Mouse (Mus musculus) heart, embryonic 13.5 days (tissue): ENCODE measurements around the gene Bcl10. TPM values are rescaled to one million over a fixed set of nuclear protein-coding genes. Genes with fewer than 3 reads are reported as not detected.
A peak's percentile ranks its signal among the peaks of the same experiment; 100 is the strongest.

Source experiments
- ATAC-seq: fragments of 200-750 bp; cut with Nextera tagmentation; 2 replicates; pipeline ENCODE4 v1.8.0; 2017; ENCODE audit warnings: moderate TSS enrichment; ENCODE audit not compliant: insufficient number of reproducible peaks, low FRiP score, low TSS enrichment; ENCODE audit errors: extremely low read depth
- H3K27ac ChIP-seq: fragments of 300-500 bp; sonication (generic); replicated peaks from 2 replicates; pipeline ENCODE4 v1.5.1; 2015; ENCODE audit warnings: moderate library complexity, mild to moderate bottlenecking, inconsistent platforms
- H3K27me3 ChIP-seq: fragments of 300-500 bp; sonication (generic); replicated peaks from 2 replicates; pipeline ENCODE4 v1.6.1; 2015; ENCODE audit warnings: mild to moderate bottlenecking, inconsistent platforms
- H3K36me3 ChIP-seq: fragments of 300-500 bp; sonication (generic); 2 replicates; pipeline ENCODE4 v1.6.1; 2015; ENCODE audit warnings: mild to moderate bottlenecking, inconsistent platforms
- H3K4me1 ChIP-seq: fragments of 300-500 bp; sonication (generic); 2 replicates; pipeline ENCODE4 v1.6.1; 2015; ENCODE audit warnings: inconsistent platforms
- H3K4me2 ChIP-seq: fragments of 300-500 bp; sonication (generic); 2 replicates; pipeline ENCODE4 v1.6.1; 2015; ENCODE audit warnings: inconsistent platforms, mild to moderate bottlenecking, moderate library complexity
- H3K4me3 ChIP-seq: fragments of 300-500 bp; sonication (generic); 2 replicates; pipeline ENCODE4 v1.5.1; 2015; ENCODE audit warnings: moderate library complexity, mild to moderate bottlenecking, inconsistent platforms
- H3K9ac ChIP-seq: fragments of 300-500 bp; sonication (generic); 2 replicates; pipeline ENCODE4 v1.6.1; 2015; ENCODE audit warnings: inconsistent platforms, mild to moderate bottlenecking, moderate library complexity
- H3K9me3 ChIP-seq: fragments of 300-500 bp; sonication (generic); 2 replicates; pipeline ENCODE4 v1.6.1; 2016; ENCODE audit warnings: inconsistent platforms
- WGBS: fragments of 180-500 bp; shearing (Covaris S2); methylation state at CpG from one replicate; pipeline ENCODE4 v1.1.7; 2015; ENCODE audit warnings: mixed read lengths; 5-methylcytosine and 5-hydroxymethylcytosine counted together
- polyA plus RNA-seq: library from polyadenylated mRNA; unstranded; fragments of >200 nt; fragmentation: Nextera tagmentation; extraction: Ambion mirVana; gene quantifications from 2 replicates; pipeline ENCODE4 v1.2.1, GENCODE M21; 2015

Gene Bcl10
- polyA plus RNA-seq, 1 experiment from 2014 or later, result 36.0 TPM

GRCm38 (mm10) chr3:145971501-145971900 is 48.9 kb downstream of the Bcl10 start:
- no peak overlapping the region for H3K4me2 ChIP-seq
- no peaks in the 10 kb centered on the region for H3K27me3 ChIP-seq
- WGBS, result 66% methylated on average over 10 of the region's 10 CpGs
- no peak overlapping the region for H3K4me3 ChIP-seq
- H3K36me3 ChIP-seq, result no peaks in the 10 kb centered on the region
- peaks cover 10% of the 10 kb centered on the region for H3K9me3 ChIP-seq
- no peak for ATAC-seq
- H3K4me1 ChIP-seq, result peaks cover 33% of the 10 kb centered on the region
- H3K9ac ChIP-seq, result peak overlapping the region; percentile 24; the same call in 1 of the 2 replicates
- peak overlapping the region; percentile 69 for H3K27ac ChIP-seq

- Histone ChIP-seq H3K4me2 (no peak overlapping the region), H3K9me3 (peaks cover 24% of the 10 kb centered on the region), H3K27me3 (no peaks in the 10 kb centered on the region), H3K4me3 (no peak overlapping the region), H3K9ac (no peak overlapping the region), H3K4me1 (peaks cover 12% of the 10 kb centered on the region; the same call in 1 of the 2 replicates), H3K27ac (0 out of 2 replicates have a peak overlapping the region, but pooled peaks have one; percentile 24), H3K36me3 (no peaks in the 10 kb centered on the region)
- WGBS, result 80% methylated on average over 7 of the region's 7 CpGs
- ATAC-seq, result no peak
These were observed 52.4 kb downstream of the Bcl10 start for GRCm38 (mm10) chr3:145974986-145975385.

Other genes starting within 250 kb of the Bcl10 start
- 26.0 and 27.9 TPM in 2 replicates for gene Ddah1, start 164.1 kb upstream of the Bcl10 start, polyA plus RNA-seq
- 35.4 and 44.6 TPM in 2 replicates for gene 2410004B18Rik, start 15.2 kb downstream of the Bcl10 start, polyA plus RNA-seq
- gene Syde2, start 65.1 kb downstream of the Bcl10 start, polyA plus RNA-seq, result 4.8 and 5.4 TPM in 2 replicates
- not detected in 2 replicates for gene Wdr63, start 185.3 kb downstream of the Bcl10 start, polyA plus RNA-seq
- gene Mcoln3, start 194.6 kb downstream of the Bcl10 start, polyA plus RNA-seq, result 0.45 and 1.1 TPM in 2 replicates
- 0.42 and 0.57 TPM in 2 replicates for gene Mcoln2, start 227.0 kb downstream of the Bcl10 start, polyA plus RNA-seq